Mouse (Mus musculus): ENCODE measurements at regions not wholly inside any gene's neighbourhood (a gene's known extent, or its start where the extent isn't known, plus 50 kb on each side); places are given as distances from the start of the nearest gene placed in this dataset.

GRCm38 (mm10) chr1:157013669-157014048 is 74.2 kb upstream of the Ralgps2 start:
- DNase-seq: no peak

- DNase-seq: no peak
These were observed 73.7 kb upstream of the Ralgps2 start for GRCm38 (mm10) chr1:157012950-157013668.

GRCm38 (mm10) chr1:157011226-157011625 is 71.8 kb upstream of the Ralgps2 start:
- no peak for DNase-seq

GRCm38 (mm10) chr1:157009427-157009826 is 70.0 kb upstream of the Ralgps2 start:
- DNase-seq: no peak

GRCm38 (mm10) chr1:157007891-157008730 is 68.7 kb upstream of the Ralgps2 start:
- no peak for DNase-seq

GRCm38 (mm10) chr1:157004312-157005074 is 65.1 kb upstream of the Ralgps2 start:
- no peak for DNase-seq

- DNase-seq: no peak
These were observed 63.6 kb upstream of the Ralgps2 start for GRCm38 (mm10) chr1:157003034-157003433.

GRCm38 (mm10) chr1:157002258-157002657 is 62.8 kb upstream of the Ralgps2 start:
- no peak for DNase-seq

GRCm38 (mm10) chr1:157001008-157001660 is 61.7 kb upstream of the Ralgps2 start:
- DNase-seq: no peak

GRCm38 (mm10) chr1:156999947-157000346 is 60.5 kb upstream of the Ralgps2 start:
- no peak for DNase-seq

GRCm38 (mm10) chr1:156999272-156999671 is 59.8 kb upstream of the Ralgps2 start:
- DNase-seq: no peak

- DNase-seq: no peak
These were observed 58.3 kb upstream of the Ralgps2 start for GRCm38 (mm10) chr1:156997476-156998305.

- no peak for DNase-seq
These were observed 57.6 kb upstream of the Ralgps2 start for GRCm38 (mm10) chr1:156997033-156997432.

- no peak for DNase-seq
These were observed 56.9 kb upstream of the Ralgps2 start for GRCm38 (mm10) chr1:156996084-156996880.

- no peak for DNase-seq
These were observed 55.9 kb upstream of the Ralgps2 start for GRCm38 (mm10) chr1:156995180-156995951.

- DNase-seq: no peak
These were observed 55.2 kb upstream of the Ralgps2 start for GRCm38 (mm10) chr1:156994644-156995016.

- no peak for DNase-seq
These were observed 54.7 kb upstream of the Ralgps2 start for GRCm38 (mm10) chr1:156994005-156994643.

GRCm38 (mm10) chr1:156993105-156993504 is 53.7 kb upstream of the Ralgps2 start:
- no peak for DNase-seq

- DNase-seq: no peak
These were observed 53.1 kb upstream of the Ralgps2 start for GRCm38 (mm10) chr1:156992536-156992935.

Data from adrenal gland, postnatal 25 days (tissue).